Mouse (Mus musculus) erythroblast, embryonic 14.5 days (primary cell): ENCODE results near the gene Esd.

Experiments
- GATA1 ChIP-seq: IDR thresholded peaks from 2 replicates; pipeline ENCODE4 v1.6.1; 2012; ENCODE audit warnings: low read length, inconsistent platforms, mixed read lengths
- TAL1 ChIP-seq: IDR thresholded peaks from 3 replicates; pipeline ENCODE4 v1.6.1; 2012; ENCODE audit warnings: low read length, inconsistent platforms, mixed read lengths

DNA sequence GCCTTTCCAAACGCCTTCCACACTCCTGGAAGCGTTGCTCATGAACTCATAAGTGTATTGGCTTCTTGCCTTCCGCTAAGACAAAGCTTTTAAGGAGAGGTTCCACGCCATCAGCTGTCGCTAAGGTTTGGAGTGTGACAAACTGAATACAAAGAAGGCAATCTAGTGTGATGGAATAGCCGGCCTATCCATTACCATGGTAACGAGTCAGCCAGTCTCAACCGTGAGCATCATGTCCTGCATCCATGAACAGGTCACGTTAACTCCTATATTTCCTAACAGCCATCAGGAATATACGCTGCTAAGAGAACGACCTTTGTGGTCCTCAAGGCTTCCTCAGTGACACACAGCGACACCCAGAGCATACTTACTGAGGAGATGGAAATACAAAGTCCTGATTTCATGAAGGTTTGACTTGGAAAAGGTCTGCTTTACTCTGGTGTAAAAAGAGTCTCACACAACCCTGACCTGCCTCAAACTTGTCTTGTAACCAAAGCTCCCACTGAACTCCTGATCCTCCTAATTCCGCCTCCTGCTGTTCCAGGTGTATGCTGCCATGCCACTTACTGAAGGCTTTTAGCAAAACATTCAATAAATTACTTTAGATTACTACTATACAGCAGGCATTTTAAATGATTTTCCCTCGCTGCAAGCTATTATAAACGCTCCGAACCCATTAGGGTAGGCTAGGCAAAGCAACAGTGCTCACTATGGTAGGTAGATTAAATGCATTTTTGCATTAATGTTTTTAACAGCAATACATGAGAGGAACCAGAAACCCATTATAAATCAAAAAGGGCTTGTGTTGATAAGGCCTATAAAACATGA, 66.2 kb downstream of the Esd start:
- TF ChIP-seq GATA1 (no peak), TAL1 (no peak)
